Mouse (Mus musculus) neutrophil, adult 5-6 weeks (primary cell): Measurements from ENCODE around the gene Itpripl1. TPM values are rescaled to one million over a fixed set of nuclear protein-coding genes. Genes with fewer than 3 reads are reported as not detected.
"Not testable (repeated sequence)": the region's sequence is repeated elsewhere in the genome, so short reads cannot be mapped to it uniquely, and the experiment has no call there.

Experiments
- ATAC-seq: fragments of 151-379, 151-347 bp; 2 replicates; pipeline ENCODE4 v1.8.0; 2017; ENCODE audit warnings: mild to moderate bottlenecking, moderate TSS enrichment; ENCODE audit not compliant: insufficient number of reproducible peaks, poor library complexity, low FRiP score, severe bottlenecking; ENCODE audit errors: extremely low read depth
- total RNA-seq: library from RNA; stranded (forward); fragments of 200-1000 nt; gene quantifications from 2 replicates; pipeline ENCODE4 v1.2.3, GENCODE M21; 2017

The Itpripl1 gene
- 14.2 and 18.0 TPM in 2 replicates for total RNA-seq

DNA sequence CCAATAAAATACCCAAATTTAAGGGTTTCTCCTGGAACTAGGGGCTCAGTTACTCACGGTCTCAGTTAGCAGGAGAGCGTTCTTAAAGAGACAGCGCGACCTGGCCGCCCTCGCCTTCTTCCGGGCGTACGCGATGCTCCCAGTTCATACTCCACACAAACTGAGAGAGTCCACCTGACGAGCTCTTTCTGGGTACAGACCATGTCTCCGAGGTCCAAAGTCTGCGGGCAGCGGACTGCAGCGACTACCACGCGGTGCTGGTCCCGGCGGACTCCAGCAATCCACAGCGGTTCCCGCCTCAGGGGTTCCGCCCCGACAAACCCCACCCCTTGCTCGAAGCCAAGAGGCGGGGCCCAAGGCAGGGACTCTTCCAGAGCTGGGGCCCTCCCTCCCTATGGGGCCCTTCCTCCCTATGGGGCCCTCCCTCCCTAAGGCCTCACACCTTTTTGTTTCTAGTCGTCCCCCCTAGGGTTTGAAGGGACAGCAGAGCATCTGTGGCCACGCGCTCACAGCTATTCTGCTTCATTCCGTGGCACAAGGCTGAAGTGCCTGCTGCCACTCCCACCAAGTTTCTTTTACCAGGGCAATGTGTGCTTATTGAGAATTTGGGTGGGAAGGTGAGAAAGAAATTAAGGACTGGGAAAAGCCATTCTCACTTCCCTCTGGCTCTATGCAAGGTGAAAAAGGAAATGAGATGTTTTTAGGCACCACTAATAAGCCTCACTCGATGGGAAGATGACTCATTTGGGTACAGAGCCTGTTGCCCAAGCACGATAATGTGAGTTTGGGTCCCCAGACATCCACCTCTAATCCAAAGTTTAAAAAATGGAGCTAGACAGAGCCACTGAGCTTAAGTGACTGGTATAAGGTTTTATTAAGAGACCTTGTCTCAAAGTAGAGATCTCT is at the start of gene Itpripl1:
TSS of gene Itpripl1 (minus strand) at position 285 of the 906 bp plus-strand sequence.
- peak; percentile 83 for ATAC-seq

DNA sequence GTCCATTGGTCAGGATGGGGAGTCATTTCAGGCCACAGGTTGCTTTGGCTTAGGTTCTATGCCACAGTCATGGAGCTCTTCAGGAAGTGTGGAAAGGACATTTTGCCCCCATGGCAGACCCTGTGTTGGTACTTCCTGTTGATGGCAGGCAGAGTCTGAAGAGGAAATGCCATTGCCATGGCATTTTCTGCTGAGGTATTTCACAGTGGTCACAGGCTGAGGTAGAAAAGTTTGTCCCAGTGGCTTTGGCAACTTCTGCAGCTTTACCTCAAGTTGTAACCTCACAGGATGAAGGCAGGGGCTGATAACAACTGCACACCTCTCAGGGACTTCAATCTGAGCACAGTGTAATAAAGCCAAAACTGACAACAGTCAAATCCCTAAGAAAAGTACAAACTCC is 46.3 kb upstream of the Itpripl1 start:
- ATAC-seq = no peak

DNA sequence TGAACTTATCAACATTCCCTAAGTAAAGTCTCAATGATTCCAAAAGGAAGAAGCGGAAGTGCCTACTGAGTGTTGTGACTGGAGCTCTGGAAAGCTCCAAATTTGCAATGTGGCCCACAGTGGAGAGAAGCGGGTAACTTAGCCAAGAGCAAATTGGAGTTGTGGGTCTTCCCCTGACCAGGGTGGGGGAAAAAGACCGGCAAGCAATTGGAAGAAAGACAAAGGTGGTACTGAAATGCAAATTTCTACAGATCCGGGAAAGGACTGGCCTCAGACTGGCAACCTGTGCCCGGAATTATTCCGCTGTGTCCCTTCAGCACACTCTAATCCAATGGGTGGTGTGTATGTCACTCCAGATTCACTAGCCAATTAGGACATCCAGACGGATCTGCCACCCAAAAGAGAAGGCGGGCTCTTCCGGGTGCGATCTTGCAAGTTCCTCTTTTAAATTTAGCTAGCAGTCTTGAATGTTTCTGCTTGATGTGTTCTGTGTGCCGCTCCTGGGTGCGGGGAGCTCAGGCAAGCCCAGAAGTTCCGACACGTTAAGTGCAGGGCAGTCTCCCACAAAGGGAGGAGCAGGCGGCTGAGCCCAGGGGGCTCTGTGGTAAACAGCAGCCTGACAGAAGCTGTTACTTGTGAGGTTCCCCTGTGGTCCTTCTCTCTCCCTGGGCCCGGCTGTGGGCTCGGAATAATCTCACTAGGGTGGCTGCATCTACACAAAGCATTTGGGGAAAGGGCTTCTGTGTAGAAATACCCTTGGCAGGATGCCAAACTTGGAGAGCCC is 39.5 kb upstream of the Itpripl1 start:
- peak; percentile 99 for ATAC-seq

DNA sequence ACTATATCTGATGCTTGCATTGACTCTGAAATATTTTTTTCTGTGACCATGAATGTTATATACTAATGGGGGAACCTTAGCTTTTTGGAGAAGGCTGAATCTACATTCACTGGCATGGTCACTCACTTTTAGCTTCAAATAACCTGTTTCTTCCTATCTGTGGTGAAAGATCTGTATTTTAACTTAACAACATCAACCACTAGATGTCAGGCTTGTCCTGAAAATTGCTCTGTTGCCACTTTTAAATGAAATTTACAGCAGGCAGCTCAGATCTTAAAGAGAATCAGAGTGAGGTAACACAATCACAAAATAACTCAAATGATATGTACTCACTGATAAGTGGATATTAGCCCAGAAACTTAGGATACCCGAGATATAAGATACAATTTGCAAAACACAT is 23.0 kb upstream of the Itpripl1 start:
- ATAC-seq = peak; percentile 64; the same call in 1 of the 2 replicates

DNA sequence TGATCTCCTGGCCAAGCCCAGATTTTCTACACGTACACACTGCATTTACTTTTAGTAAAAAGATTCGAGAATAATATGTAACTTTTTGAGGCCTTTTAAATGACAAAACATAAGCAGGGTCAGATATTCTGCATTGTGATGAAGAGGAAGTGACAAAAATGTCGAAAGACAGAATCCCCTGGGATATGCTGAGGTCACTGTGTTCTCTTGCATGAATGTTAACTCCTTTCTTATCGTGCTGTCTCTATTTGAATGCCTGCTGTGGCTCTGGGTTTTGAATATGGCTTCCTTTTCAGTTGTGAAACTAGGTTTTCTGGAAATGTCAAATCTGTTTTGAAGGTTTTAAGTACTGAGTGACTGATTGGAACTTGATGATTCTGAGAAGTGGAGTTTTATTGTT is 22.4 kb upstream of the Itpripl1 start:
- ATAC-seq = no peak

DNA sequence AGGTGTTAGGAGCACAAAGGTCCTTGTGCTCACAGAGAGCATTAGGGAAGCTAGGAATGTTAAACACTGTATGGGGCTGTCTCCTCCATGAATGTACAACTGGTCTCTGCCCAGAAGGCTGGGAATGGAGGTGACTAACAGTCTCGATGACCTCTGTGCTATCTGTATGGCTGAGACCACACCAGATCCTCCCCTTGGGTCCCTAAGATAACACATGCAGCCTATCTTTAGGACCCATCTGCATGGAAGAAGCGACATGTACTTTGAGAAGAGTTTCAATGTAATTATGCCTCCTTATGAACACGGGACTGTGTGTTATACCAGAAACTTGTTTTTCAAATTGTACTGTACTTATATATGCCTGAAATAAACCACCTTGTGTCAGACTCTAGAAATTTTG is 2.5 kb upstream of the Itpripl1 start:
- ATAC-seq = no peak

DNA sequence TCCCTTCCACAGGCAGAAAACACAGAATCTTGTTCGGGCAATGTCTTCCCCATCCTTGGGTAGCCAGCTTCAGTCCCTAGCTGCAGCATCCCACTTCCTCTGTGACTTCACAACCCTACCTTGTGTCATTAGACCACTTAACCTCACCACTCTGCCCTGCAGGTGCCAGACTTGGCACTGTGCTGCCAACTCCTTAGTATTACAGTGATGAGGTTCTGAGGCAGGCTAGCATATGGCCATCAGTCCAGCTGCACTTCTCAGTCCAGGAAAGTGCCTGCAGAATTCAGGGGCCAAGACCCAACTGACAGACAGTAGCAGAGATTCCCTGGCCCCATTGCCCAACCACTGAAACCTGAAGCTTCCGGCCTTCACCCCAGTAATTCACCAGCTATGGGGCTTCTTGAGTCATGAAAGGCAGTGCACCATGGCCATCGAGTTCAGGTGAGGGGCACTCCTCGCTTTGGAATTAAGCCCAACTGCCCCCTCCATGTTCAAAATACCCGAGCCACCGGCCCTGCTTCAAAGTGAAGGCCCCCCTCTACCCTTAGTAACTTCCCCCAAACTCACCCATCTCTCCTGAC is 575 bp downstream of the Itpripl1 start:
- ATAC-seq = no peak

DNA sequence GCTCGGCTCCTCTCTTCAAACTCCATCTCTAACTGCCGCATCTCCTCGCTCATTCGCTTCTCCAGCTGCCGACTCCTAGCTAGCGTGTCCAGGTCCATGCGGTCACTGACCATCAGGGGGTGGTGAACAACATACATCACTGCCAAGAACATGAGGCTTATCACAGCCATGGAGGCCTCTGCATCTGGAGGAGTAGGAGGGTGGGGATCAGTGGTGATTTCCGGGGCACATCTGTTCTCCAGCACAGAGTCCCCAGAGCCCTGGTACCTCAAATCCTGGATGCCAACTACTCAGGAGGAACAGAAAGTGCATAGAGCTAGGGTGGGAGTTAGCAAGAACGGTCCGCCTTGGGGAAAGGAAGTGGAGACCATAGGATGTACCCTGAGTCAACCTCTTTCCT is 1.2 kb downstream of the Itpripl1 start:
- ATAC-seq = no peak

DNA sequence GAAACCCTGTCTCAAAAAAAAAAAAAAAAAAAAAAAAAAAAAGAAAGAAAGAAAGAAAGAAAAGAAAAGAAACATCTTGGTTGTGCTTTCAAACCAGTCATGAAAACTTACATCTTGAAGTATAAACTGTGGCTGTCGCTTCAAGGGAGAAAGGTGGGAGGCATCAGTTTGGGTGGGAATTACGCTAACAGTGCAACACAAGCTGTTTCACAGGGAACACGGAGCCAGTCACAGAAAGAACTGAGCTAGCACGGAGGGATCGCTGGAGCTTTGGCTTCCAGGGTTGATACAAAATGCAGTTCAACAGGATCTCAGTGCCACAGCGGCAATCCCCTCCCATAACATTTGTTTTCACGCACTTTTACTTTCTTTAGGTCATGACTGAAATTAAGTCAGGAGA is 3.2 kb downstream of the Itpripl1 start:
- no peak for ATAC-seq

DNA sequence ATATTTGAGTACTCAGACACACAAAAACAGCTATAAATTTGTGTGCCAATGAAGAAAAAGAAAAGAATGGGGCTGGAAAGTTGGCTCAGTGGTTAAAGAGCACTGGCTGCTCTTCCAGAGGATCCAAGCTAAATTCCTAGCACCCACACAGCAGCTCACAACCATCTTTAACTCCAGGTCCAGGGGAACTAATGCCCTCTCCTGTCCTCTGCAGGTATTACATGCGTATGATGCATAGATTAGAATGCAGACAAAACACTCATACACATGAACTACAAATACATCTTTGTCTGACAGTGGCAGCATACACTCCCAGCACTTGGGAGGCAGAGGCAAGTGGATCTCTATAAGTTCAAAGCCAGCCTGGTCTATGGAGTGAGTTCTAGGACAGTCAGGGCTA is 3.6 kb downstream of the Itpripl1 start:
- no peak for ATAC-seq

DNA sequence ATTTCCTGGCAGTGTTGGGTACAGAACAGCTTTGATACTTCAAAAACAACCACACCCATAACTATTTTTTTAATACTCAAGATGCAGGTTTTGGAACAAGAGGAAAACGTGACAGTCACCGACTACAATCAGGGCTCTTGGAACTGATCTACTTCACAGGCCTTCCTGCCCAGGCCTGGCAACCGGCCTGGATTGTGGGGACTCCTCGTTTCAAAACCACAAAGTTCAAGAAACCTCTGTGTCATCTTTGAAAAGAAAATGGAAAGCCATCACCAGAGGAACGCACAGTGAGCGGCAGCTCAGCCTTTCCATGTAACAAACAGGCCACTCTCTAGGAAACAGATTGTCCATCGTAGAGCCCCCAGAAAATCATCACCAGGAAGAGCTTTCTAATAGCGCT is 4.1 kb downstream of the Itpripl1 start:
- no peak for ATAC-seq

DNA sequence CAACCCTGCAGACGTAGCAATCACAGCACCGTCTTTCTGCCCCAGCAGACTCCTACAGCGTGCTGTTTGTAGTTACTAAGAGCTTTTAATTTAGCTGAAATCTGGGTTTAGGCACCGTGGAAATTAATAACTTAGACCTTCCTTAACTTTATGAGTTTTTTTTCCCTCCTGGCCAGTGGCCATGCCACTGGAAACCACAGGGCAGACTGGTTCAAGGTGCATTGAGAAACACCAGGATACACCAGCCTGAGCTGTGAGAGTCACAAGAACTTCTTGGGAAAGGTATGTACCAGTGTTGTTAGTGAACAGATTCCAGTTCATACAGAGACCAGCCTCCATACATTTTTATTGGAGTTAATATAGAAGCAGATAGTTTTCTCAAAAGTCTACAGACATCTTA is 4.8 kb downstream of the Itpripl1 start:
- ATAC-seq = no peak

DNA sequence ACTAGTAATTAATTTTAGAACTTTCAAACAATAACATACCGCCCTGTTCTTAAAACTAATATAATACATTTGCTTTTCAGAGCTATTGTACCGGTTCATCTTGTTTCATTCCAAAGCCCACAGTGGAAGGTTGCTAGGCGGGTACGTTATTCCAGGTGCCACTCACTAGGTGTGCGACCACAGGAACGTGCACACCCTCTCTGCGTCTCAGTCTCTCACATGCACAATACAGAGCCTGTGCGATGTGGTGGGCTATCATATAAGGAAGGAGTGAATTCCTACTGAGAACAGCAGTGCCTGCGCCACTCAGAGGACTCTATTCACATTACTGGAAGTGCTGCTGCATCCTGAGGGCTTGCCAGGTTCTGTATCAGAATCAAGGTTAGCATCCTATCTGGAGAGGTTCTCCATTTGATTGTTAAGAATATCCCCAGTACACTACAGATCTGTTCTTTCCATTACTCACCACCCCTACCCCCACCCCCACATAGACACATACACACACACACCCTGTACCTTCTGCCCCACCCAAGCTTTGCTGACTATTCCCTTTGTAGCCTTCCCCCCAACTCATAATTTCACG is 5.3 kb downstream of the Itpripl1 start:
- no peak for ATAC-seq

DNA sequence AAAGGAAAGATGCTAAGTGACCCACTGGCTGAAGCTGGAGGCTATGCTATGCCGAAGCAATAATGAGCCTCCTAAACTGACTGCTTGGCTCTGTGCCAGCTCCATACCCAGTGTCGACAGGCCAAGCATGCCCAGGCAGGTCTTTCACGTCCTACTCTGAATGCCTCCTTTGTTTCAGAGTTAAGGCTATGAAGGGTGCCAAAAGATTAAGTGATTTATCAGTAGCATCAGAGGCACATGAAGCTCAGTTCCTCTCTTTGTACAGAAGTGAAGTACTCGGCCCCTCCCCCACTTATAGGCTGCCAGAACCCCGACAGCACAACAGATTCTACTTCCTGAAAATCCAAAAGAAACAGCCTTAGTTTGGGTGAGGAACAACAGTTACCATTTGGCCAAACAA is 6.3 kb downstream of the Itpripl1 start:
- peak; percentile 27 for ATAC-seq

DNA sequence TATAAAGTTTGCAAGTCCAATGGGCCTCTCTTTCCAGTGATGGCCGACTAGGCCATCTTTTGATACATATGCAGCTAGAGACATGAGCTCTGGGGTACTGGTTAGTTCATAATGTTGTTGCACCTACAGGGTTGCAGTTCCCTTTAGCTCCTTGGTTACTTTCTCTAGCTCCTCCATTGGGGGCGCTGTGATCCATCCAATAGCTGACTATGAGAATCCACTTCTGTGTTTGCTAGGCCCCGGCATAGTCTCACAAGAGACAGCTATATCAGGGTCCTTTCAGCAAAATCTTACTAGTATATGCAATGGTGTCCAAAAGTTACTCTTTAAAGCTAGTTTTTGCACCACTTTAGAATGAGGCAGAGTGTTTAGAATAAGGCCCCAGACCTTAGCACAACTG is 8.0 kb downstream of the Itpripl1 start:
- not testable (repeated sequence) for ATAC-seq

DNA sequence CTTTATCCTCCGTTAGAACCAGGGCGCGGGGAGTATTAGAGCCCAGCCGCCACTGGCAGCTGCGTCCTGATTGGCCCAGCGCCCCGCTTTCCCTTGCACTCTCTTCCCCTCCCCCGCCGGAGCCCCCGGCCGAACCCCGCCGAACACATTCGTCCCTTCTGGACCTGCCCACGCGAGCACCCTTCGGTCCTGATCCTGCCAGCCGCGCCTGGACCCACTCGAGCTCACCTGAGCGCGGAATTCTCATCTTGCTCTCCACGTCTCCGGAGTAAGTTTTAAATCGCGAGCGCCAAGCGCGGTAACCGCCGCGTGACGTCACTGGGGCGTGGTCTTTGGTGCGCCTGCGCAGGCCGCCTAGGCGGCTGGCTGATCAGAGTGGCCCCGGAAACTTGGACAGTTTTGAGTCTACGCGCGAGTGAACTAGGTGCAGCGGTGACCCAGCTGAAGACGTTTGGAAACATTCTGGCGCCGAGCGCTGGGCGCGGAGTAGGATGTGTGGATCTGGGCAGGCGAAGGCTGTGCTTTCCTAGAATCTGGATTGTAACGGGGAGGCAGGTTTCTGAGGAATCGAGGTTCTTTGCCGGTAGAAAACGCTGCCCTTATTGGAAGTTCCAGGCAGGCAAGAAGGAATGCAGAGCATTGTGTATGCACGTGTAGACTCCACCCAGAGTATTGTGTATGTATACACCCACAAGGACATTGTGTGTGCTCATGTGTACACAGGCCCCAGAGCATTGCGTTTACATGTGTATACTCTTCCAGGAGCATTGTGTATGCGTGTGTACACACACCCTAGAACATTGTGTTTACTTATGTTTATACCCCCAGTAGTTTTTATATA is 9.4 kb downstream of the Itpripl1 start, which contains the start of gene Ncaph:
TSS of gene Ncaph (minus strand) at position 334 of the 841 bp plus-strand sequence.
- peak; percentile 73 for ATAC-seq

DNA sequence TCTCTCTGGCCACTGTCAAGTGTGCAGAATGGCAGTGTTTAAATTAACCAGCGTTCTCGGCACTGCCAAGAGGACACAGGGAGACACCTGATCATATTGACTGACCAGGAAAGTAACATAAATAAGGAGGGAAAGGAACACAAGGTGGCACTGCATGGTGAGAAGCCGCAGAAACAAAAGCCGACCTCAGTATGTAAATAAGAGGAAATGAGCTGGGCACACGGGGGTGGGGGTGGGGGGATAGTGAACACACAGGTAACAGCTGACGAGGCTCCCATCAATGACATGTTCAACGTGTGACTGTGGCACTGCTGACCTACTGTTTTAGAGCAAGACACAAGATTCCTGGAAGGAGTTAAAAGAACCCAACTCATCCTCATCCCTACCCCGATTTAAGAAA is 11.9 kb downstream of the Itpripl1 start:
- no peak for ATAC-seq

DNA sequence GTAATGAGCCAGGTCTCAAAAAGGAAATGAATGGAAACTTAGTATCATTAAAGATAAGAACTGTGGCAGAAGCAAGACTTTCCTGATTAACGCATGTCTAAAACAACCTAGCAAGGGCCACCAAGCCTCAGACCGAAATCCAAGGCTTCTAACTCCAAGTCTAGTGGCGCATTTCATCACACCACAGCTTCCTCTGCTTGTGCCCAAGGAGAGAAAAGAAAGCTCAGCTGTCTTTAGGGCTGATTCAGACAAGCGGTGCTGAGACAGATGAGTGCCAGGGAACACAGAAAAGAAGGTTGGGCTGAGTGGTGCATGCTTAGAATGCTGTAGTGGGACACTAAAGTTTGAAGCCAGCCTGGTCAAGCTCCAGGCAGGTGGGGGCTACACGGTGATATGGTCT is 14.3 kb downstream of the Itpripl1 start:
- no peak for ATAC-seq
